Mouse (Mus musculus): Measurements from ENCODE around the gene Slc25a38. TPM values are rescaled to one million over a fixed set of nuclear protein-coding genes. Genes with fewer than 3 reads are reported as not detected.
"Not testable (repeated sequence)": the region's sequence is repeated elsewhere in the genome, so short reads cannot be mapped to it uniquely, and the experiment has no call there.

Gene Slc25a38
- polyA plus RNA-seq, 1 experiment = 22.9 TPM

GRCm38 (mm10) chr9:120095886-120096285, 14.3 kb upstream of the Slc25a38 start:
- WGBS = 38% methylated on average over 7 of the region's 7 CpGs
- DNase-seq (ENCODE audit: low read depth, low spot score) = no peak

GRCm38 (mm10) chr9:120098682-120099081, 11.5 kb upstream of the Slc25a38 start:
- peak; percentile 37 for DNase-seq (ENCODE audit: low read depth, low spot score)
- WGBS = 17% methylated on average over 7 of the region's 7 CpGs

GRCm38 (mm10) chr9:120099304-120099703, 10.9 kb upstream of the Slc25a38 start:
- WGBS = 87% methylated on average over 8 of the region's 8 CpGs
- no peak for DNase-seq (ENCODE audit: low read depth, low spot score)

- whole genome bisulfite sequencing = 98% methylated on average over 2 of the region's 2 CpGs
- no peak for DNase-seq (ENCODE audit: low read depth, low spot score)
Measured at GRCm38 (mm10) chr9:120101165-120101564, 9.0 kb upstream of the Slc25a38 start.

- WGBS = 92% methylated on average over 12 of the region's 12 CpGs
- DNase-seq (ENCODE audit: low read depth, low spot score) = not testable (repeated sequence)
Measured at GRCm38 (mm10) chr9:120108953-120109352, 1.2 kb upstream of the Slc25a38 start.

- WGBS = 72% methylated on average over 15 of the region's 15 CpGs
- no peak for DNase-seq (ENCODE audit: low read depth, low spot score)
Measured at GRCm38 (mm10) chr9:120111156-120111945, 1.2 kb downstream of the Slc25a38 start.

- no peak for DNase-seq (ENCODE audit: low read depth, low spot score)
- WGBS = 94% methylated on average over 6 of the region's 6 CpGs
Measured at GRCm38 (mm10) chr9:120112472-120112871, 2.3 kb downstream of the Slc25a38 start.

- 92% methylated on average over 7 of the region's 7 CpGs for WGBS
- no peak for DNase-seq (ENCODE audit: low read depth, low spot score)
Measured at GRCm38 (mm10) chr9:120113456-120113855, 3.3 kb downstream of the Slc25a38 start.

- no peak for DNase-seq (ENCODE audit: low read depth, low spot score)
- 87% methylated on average over 17 of the region's 17 CpGs for WGBS
Measured at GRCm38 (mm10) chr9:120114051-120114788, 4.0 kb downstream of the Slc25a38 start.

- WGBS = 100% methylated on average over 2 of the region's 2 CpGs
- DNase-seq (ENCODE audit: low read depth, low spot score) = no peak
Measured at GRCm38 (mm10) chr9:120114789-120115151, 4.6 kb downstream of the Slc25a38 start.

GRCm38 (mm10) chr9:120115580-120115979, 5.4 kb downstream of the Slc25a38 start:
- no peak for DNase-seq (ENCODE audit: low read depth, low spot score)
- 76% methylated on average over 5 of the region's 5 CpGs for WGBS

GRCm38 (mm10) chr9:120116184-120116624, 6.0 kb downstream of the Slc25a38 start:
- 76% methylated on average over 8 of the region's 8 CpGs for WGBS
- no peak for DNase-seq (ENCODE audit: low read depth, low spot score)

GRCm38 (mm10) chr9:120118212-120118611, 8.0 kb downstream of the Slc25a38 start:
- 77% methylated on average over 4 of the region's 4 CpGs for WGBS
- DNase-seq (ENCODE audit: low read depth, low spot score) = no peak

GRCm38 (mm10) chr9:120120503-120120902, 10.3 kb downstream of the Slc25a38 start:
- DNase-seq (ENCODE audit: low read depth, low spot score) = no peak

GRCm38 (mm10) chr9:120126868-120127267, 16.7 kb downstream of the Slc25a38 start:
- DNase-seq (ENCODE audit: low read depth, low spot score) = no peak
- 24% methylated on average over 11 of the region's 11 CpGs for WGBS

More at GRCm38 (mm10) chr9:120120503-120120902, 10.3 kb downstream of the Slc25a38 start:
- WGBS = 95% methylated on average over 7 of the region's 7 CpGs

GRCm38 (mm10) chr9:120127538-120128251, 17.5 kb downstream of the Slc25a38 start, which contains the start of gene Rpsa:
TSS of gene Rpsa (plus strand) at chr9:120127689.
- peak; percentile 85 for DNase-seq (ENCODE audit: low read depth, low spot score)
- WGBS = under 1% methylated on average over 71 of the region's 72 CpGs

GRCm38 (mm10) chr9:120129276-120129675, 19.1 kb downstream of the Slc25a38 start:
- DNase-seq (ENCODE audit: low read depth, low spot score) = no peak
- WGBS = 49% methylated on average over 10 of the region's 10 CpGs

GRCm38 (mm10) chr9:120131784-120132288, 21.7 kb downstream of the Slc25a38 start:
- DNase-seq (ENCODE audit: low read depth, low spot score) = no peak
- 85% methylated on average over 3 of the region's 3 CpGs for WGBS

GRCm38 (mm10) chr9:120132980-120133754, 23.0 kb downstream of the Slc25a38 start:
- DNase-seq (ENCODE audit: low read depth, low spot score) = no peak
- 49% methylated on average over 8 of the region's 8 CpGs for WGBS

All from large intestine, adult 2 months (tissue).